Mouse (Mus musculus): Measurements from ENCODE around the gene Dnmt1. TPM values are rescaled to one million over a fixed set of nuclear protein-coding genes. Genes with fewer than 3 reads are reported as not detected.

Gene Dnmt1
- total and polyA plus RNA-seq, 2 experiments from 2014 or later, result 39.9 to 101 TPM

DNA sequence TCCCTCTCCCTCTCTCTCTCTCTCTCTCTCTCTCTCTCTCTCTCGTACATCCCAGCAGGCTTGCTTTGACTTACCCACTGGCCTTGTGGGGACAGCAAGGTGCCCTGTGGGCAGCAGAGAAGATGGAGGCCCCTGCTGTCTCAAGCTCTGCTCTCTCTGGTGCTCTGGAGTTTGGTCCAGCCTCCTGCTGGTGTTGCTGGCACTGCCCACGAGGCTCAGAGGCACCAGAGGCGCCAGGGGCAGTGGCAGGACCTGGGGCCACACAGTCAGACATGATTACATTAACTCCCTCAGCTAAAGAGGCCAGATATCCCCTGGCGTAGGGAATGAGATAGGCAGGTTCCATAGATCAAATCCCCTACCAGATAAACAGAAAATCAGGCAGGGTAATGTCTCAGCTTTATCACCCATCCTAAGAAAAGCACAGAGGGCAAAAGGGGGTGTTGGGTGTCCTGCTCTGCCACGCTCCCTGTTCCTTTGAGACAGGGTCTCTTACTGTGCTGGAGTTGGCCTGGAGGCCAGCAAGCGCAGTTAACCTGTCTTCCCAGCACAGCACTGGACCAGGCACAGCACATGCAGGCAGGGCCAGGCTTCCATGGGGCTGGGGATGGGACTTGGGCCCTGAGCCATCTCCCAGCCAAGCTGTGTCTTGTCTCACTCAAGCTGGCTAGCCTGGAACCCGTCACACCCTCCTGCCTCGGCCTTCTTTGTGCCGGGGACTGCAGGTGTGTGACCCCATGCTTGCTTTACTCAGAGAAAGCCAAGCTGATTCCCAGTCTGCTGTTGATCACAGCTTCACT is 83.2 kb downstream of the Dnmt1 start:
- no peak for DNase-seq
- Histone ChIP-seq H3K9ac (no peak overlapping the region), H3K27ac (ENCODE audit: low read depth, low read length) (no peak overlapping the region), H3K4me3 (ENCODE audit: low read depth, low read length) (no peak overlapping the region), H3K9me3 (ENCODE audit: low read length) (no peaks in the 10 kb centered on the region), H3K36me3 (ENCODE audit: insufficient read depth) (no peaks in the 10 kb centered on the region), H3K27me3 (ENCODE audit: insufficient read depth, low read length) (no peaks in the 10 kb centered on the region), H3K4me1 (ENCODE audit: insufficient read depth) (peaks cover 6% of the 10 kb centered on the region; the same call in 1 of the 2 replicates), H3K4me2 (ENCODE audit: low read depth) (no peak overlapping the region)
- no peak for TF ChIP-seq CTCF (IDR thresholded peaks at IDR 0.05; ENCODE audit: low read depth)
- no peak for ATAC-seq
- 78% methylated on average over 8 of the region's 9 CpGs for WGBS

- 66% methylated on average over 23 of the region's 23 CpGs for WGBS
- H3K4me3 ChIP-seq (ENCODE audit: low read depth, low read length), result no peak overlapping the region
- H3K27me3 ChIP-seq (ENCODE audit: insufficient read depth, low read length), result peaks cover 6% of the 10 kb centered on the region; the same call in 1 of the 2 replicates
- H3K9ac ChIP-seq, result no peak overlapping the region
- H3K4me1 ChIP-seq (ENCODE audit: insufficient read depth), result peaks cover 6% of the 10 kb centered on the region; the same call in 1 of the 2 replicates
- DNase-seq, result no peak
- no peak for ATAC-seq
- TF ChIP-seq CTCF (IDR thresholded peaks at IDR 0.05; ENCODE audit: low read depth), result no peak
- no peak overlapping the region for H3K27ac ChIP-seq (ENCODE audit: low read depth, low read length)
- no peaks in the 10 kb centered on the region for H3K36me3 ChIP-seq (ENCODE audit: insufficient read depth)
- no peak overlapping the region for H3K4me2 ChIP-seq (ENCODE audit: low read depth)
- H3K9me3 ChIP-seq (ENCODE audit: low read length), result no peaks in the 10 kb centered on the region
Measured at GRCm38 (mm10) chr9:20875021-20875790, 84.5 kb downstream of the Dnmt1 start.

GRCm38 (mm10) chr9:20873521-20873920 is 86.2 kb downstream of the Dnmt1 start:
- H3K27me3 ChIP-seq (ENCODE audit: insufficient read depth, low read length), result peaks cover 21% of the 10 kb centered on the region
- no peak overlapping the region for H3K4me2 ChIP-seq (ENCODE audit: low read depth)
- no peak overlapping the region for H3K4me3 ChIP-seq (ENCODE audit: low read depth, low read length)
- DNase-seq, result no peak
- peaks cover 6% of the 10 kb centered on the region; the same call in 1 of the 2 replicates for H3K4me1 ChIP-seq (ENCODE audit: insufficient read depth)
- H3K9ac ChIP-seq, result no peak overlapping the region
- TF ChIP-seq CTCF (IDR thresholded peaks at IDR 0.05; ENCODE audit: low read depth), result no peak
- no peak overlapping the region for H3K27ac ChIP-seq (ENCODE audit: low read depth, low read length)
- WGBS, result 95% methylated on average over 12 of the region's 12 CpGs
- no peaks in the 10 kb centered on the region for H3K36me3 ChIP-seq (ENCODE audit: insufficient read depth)
- ATAC-seq, result no peak
- H3K9me3 ChIP-seq (ENCODE audit: low read length), result no peaks in the 10 kb centered on the region

DNA sequence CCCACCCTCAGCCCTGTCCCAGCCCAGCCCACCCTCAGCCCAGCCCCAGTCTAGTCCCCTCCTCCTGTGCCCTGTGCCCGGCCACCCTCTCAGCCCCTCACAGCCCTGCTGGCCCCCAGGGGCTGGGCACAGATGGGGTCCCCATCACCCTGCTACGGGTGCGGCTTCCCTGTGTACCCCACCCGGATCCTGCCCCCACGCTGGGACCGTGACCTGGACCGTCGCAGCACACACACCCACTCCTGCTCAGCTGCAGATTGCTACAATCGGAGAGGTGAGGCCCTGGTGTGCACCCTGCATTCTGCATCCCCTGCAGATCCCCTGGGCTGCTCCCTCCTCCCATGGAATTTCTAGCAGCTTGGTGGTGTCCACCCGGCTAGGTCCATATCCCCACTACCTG is 86.7 kb downstream of the Dnmt1 start:
- H3K36me3 ChIP-seq (ENCODE audit: insufficient read depth), result no peaks in the 10 kb centered on the region
- H3K9me3 ChIP-seq (ENCODE audit: low read length), result no peaks in the 10 kb centered on the region
- TF ChIP-seq CTCF (IDR thresholded peaks at IDR 0.05; ENCODE audit: low read depth), result no peak
- DNase-seq, result no peak
- no peak overlapping the region for H3K4me3 ChIP-seq (ENCODE audit: low read depth, low read length)
- ATAC-seq, result no peak
- no peak overlapping the region for H3K4me2 ChIP-seq (ENCODE audit: low read depth)
- peaks cover 6% of the 10 kb centered on the region; the same call in 1 of the 2 replicates for H3K4me1 ChIP-seq (ENCODE audit: insufficient read depth)
- peaks cover 27% of the 10 kb centered on the region for H3K27me3 ChIP-seq (ENCODE audit: insufficient read depth, low read length)
- H3K27ac ChIP-seq (ENCODE audit: low read depth, low read length), result no peak overlapping the region
- H3K9ac ChIP-seq, result no peak overlapping the region
- 94% methylated on average over 10 of the region's 10 CpGs for WGBS

GRCm38 (mm10) chr9:20870211-20871173 is 89.2 kb downstream of the Dnmt1 start:
- no peaks in the 10 kb centered on the region for H3K4me1 ChIP-seq (ENCODE audit: insufficient read depth)
- peak; percentile 33 for TF ChIP-seq CTCF (IDR thresholded peaks at IDR 0.05; ENCODE audit: low read depth)
- no peak for DNase-seq
- H3K4me2 ChIP-seq (ENCODE audit: low read depth), result no peak overlapping the region
- no peak overlapping the region for H3K27ac ChIP-seq (ENCODE audit: low read depth, low read length)
- H3K36me3 ChIP-seq (ENCODE audit: insufficient read depth), result no peaks in the 10 kb centered on the region
- no peak overlapping the region for H3K9ac ChIP-seq
- 74% methylated on average over 12 of the region's 12 CpGs for WGBS
- no peak overlapping the region for H3K4me3 ChIP-seq (ENCODE audit: low read depth, low read length)
- no peaks in the 10 kb centered on the region for H3K9me3 ChIP-seq (ENCODE audit: low read length)
- H3K27me3 ChIP-seq (ENCODE audit: insufficient read depth, low read length), result peaks cover 29% of the 10 kb centered on the region
- no peak for ATAC-seq

- H3K4me1 ChIP-seq (ENCODE audit: insufficient read depth), result no peaks in the 10 kb centered on the region
- TF ChIP-seq CTCF (IDR thresholded peaks at IDR 0.05; ENCODE audit: low read depth), result no peak
- H3K27ac ChIP-seq (ENCODE audit: low read depth, low read length), result no peak overlapping the region
- ATAC-seq, result no peak
- peak overlapping the region; percentile 46 for H3K4me3 ChIP-seq (ENCODE audit: low read depth, low read length)
- no peaks in the 10 kb centered on the region for H3K36me3 ChIP-seq (ENCODE audit: insufficient read depth)
- no peaks in the 10 kb centered on the region for H3K9me3 ChIP-seq (ENCODE audit: low read length)
- H3K4me2 ChIP-seq (ENCODE audit: low read depth), result peak overlapping the region; percentile 64
- no peak for DNase-seq
- 7% methylated on average over 19 of the region's 19 CpGs for WGBS
- H3K9ac ChIP-seq, result peak overlapping the region; percentile 51; the same call in 1 of the 2 replicates
- H3K27me3 ChIP-seq (ENCODE audit: insufficient read depth, low read length), result peaks cover 34% of the 10 kb centered on the region
Measured at GRCm38 (mm10) chr9:20869246-20869645, 90.4 kb downstream of the Dnmt1 start.

Data from forebrain, postnatal 0 days (tissue).